Mouse (Mus musculus) midbrain, embryonic 13.5 days (tissue): ENCODE measurements around the gene 1700019D03Rik. TPM values are rescaled to one million over a fixed set of nuclear protein-coding genes. Genes with fewer than 3 reads are reported as not detected.
"Not testable (repeated sequence)": the region's sequence is repeated elsewhere in the genome, so short reads cannot be mapped to it uniquely, and the experiment has no call there.

ENCODE experiments used
- ATAC-seq: fragments of 200-750 bp; cut with Nextera tagmentation; 2 replicates; pipeline ENCODE4 v1.8.0; 2017; ENCODE audit warnings: mild to moderate bottlenecking, moderate TSS enrichment, moderate library complexity
- H3K27ac ChIP-seq: fragments of 300-500 bp; sonication (generic); 2 replicates; pipeline ENCODE4 v1.5.1; 2015; ENCODE audit warnings: inconsistent platforms, mild to moderate bottlenecking, moderate library complexity
- H3K27me3 ChIP-seq: fragments of 300-500 bp; sonication (generic); 2 replicates; pipeline ENCODE4 v1.6.1; 2015; ENCODE audit warnings: mild to moderate bottlenecking, inconsistent platforms
- H3K36me3 ChIP-seq: fragments of 300-500 bp; sonication (generic); 2 replicates; pipeline ENCODE4 v1.6.1; 2015; ENCODE audit warnings: mild to moderate bottlenecking, inconsistent platforms
- H3K4me1 ChIP-seq: fragments of 300-500 bp; sonication (generic); replicated peaks from 2 replicates; pipeline ENCODE4 v1.6.1; 2015; ENCODE audit warnings: inconsistent platforms
- H3K4me2 ChIP-seq: fragments of 300-500 bp; sonication (generic); replicated peaks from 2 replicates; pipeline ENCODE4 v1.6.1; 2015; ENCODE audit warnings: moderate library complexity, mild to moderate bottlenecking, inconsistent platforms
- H3K4me3 ChIP-seq: fragments of 300-500 bp; sonication (generic); replicated peaks from 2 replicates; pipeline ENCODE4 v1.5.1; 2015; ENCODE audit warnings: mild to moderate bottlenecking, inconsistent platforms
- H3K9ac ChIP-seq: fragments of 300-500 bp; sonication (generic); replicated peaks from 2 replicates; pipeline ENCODE4 v1.6.1; 2015; ENCODE audit warnings: mild to moderate bottlenecking, inconsistent platforms
- H3K9me3 ChIP-seq: fragments of 300-500 bp; sonication (generic); 2 replicates; pipeline ENCODE4 v1.6.1; 2016; ENCODE audit warnings: mild to moderate bottlenecking, inconsistent platforms
- WGBS: fragments of 180-500 bp; shearing (Covaris S2); methylation state at CpG from one replicate; pipeline ENCODE4 v1.1.7; 2015; 5-methylcytosine and 5-hydroxymethylcytosine counted together
- polyA plus RNA-seq: library from polyadenylated mRNA; unstranded; fragments of >200 nt; fragmentation: Nextera tagmentation; extraction: Ambion mirVana; gene quantifications from 2 replicates; pipeline ENCODE4 v1.2.1, GENCODE M21; 2015

The 1700019D03Rik gene
- polyA plus RNA-seq, 1 experiment from 2014 or later, result 0.83 TPM

DNA sequence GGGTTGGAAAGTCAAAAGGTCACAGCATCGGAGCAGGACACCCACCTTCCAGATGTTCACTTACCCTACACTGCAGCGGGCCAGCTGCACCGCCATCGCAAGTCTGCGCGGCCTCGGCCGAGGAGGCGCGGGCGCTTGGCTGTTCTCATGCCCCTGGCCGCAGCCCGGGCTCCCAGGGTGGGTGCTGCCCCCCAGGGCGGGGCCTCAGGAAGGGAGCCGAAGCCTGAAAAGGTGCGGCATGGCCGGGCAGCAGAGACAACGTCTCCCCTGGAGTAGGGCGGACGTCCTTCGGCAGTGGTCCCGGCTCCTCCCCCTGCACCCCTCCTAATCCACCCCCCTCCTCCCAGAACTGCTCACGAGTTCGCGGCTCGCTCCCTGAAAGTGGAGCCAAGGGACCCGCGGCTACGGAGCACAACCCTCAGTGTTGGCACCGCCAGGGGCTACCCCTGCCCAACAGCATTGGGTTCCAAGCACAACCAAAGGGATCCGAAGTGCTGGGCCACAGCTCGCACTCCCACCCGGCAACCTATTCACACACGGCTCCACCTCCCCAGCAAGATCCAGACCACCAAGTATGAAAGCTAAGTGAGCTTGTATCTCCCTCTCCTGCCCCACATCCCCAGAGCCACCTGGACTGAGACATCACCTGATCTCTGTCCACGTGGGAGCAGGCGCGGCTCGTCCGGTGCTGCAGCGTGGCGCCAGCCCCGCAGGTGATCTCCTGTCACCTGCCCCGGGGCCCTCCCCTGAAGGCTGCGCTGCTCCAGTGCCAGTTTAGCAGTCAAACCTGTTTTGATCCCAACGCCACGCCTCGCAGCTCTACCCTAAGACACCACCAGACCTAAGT is 67.2 kb downstream of the 1700019D03Rik start:
- Histone ChIP-seq H3K36me3 (no peaks in the 10 kb centered on the region), H3K27me3 (no peaks in the 10 kb centered on the region), H3K9ac (peak overlapping the region; percentile 74), H3K4me1 (peaks cover 19% of the 10 kb centered on the region), H3K4me3 (peak overlapping the region; percentile 59), H3K9me3 (no peaks in the 10 kb centered on the region), H3K4me2 (peak overlapping the region; percentile 99), H3K27ac (no peak overlapping the region)
- ATAC-seq, result peak; percentile 85
- WGBS, result under 1% methylated on average over 45 of the region's 47 CpGs

DNA sequence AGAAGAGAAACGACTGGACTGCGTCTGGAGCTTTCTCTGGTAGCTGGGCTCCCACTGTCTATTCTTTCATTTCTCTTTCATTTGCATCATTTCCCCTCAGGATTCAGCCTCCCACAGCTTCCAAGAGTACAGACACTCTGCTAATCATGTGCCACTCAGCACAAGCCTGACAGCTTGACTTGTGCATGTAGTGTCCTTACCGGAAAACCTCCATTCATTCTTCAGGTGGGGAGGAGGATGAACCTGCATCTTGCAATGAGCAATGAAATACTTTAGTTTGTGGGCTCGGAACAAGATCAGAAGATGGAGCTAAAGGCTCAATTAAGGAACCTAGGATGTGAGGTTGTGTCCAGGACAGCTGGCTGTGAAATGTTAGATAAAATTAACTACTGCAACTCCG is 67.8 kb downstream of the 1700019D03Rik start:
- Histone ChIP-seq H3K27ac (no peak overlapping the region), H3K4me3 (peak overlapping the region; percentile 59), H3K27me3 (no peaks in the 10 kb centered on the region), H3K36me3 (no peaks in the 10 kb centered on the region), H3K4me2 (peak overlapping the region; percentile 99), H3K9ac (peak overlapping the region; percentile 74), H3K4me1 (peaks cover 19% of the 10 kb centered on the region), H3K9me3 (no peaks in the 10 kb centered on the region)
- WGBS, result 4% methylated on average over 5 of the region's 5 CpGs
- peak; percentile 54 for ATAC-seq

DNA sequence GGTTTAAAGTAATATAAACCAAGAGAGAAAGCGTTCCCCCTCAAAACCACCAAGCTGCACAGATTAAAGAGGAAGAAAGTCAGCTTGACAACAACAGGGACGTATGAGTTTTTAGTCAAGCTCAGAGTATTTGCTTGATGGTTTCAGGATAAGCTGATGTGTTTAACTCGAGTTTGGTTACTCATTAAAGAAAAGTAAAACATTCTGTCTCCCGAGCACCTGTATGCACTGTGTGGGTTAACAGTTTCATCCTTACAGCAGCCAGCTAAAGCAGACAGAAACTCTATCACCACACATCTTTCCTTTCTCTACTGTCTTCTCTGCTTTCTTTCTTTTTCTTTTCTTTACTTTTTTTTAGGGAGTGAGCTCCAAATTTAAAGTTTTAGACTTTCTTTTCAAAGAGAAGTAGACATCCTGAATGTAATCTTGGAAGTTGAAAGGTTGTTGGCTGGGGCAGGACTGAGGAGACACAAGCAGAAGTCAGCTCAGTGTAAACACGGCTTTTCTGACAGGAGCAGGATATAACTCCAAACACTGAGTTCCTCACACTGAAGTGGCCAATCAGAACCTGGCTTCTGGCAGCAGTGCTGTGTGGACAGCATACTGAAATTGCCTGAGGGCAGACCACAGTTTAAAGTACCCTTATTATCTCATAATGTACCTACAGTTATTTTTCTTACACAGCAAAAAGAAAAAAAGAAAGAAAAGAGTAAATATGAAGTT is 68.7 kb downstream of the 1700019D03Rik start:
- H3K9me3 ChIP-seq, result no peaks in the 10 kb centered on the region
- peaks cover 19% of the 10 kb centered on the region for H3K4me1 ChIP-seq
- H3K27ac ChIP-seq, result no peak overlapping the region
- no peak overlapping the region for H3K4me3 ChIP-seq
- H3K27me3 ChIP-seq, result no peaks in the 10 kb centered on the region
- H3K36me3 ChIP-seq, result no peaks in the 10 kb centered on the region
- WGBS, result 50% methylated on average over 5 of the region's 5 CpGs
- H3K9ac ChIP-seq, result no peak overlapping the region
- no peak overlapping the region for H3K4me2 ChIP-seq
- no peak for ATAC-seq

DNA sequence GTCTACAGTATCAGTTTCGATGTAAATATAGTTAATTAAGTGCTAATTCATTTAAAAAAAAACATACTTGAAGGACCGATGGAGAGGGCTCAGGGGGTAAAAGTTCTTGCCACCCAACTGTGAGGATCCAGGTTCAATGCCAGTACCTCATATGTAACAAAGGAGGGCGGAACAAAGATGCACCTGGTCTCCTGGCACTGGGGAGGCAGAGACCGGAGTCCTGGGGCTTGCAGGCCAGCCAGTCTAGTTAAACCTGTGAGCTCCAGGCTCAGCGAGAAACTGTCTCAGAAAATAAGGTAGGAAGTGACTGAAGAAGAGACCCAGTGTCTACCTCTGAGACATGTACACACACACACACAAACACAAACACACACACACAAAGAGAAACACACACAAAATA is 72.1 kb downstream of the 1700019D03Rik start:
- no peak overlapping the region for H3K9ac ChIP-seq
- H3K4me1 ChIP-seq, result peaks cover 11% of the 10 kb centered on the region
- no peaks in the 10 kb centered on the region for H3K9me3 ChIP-seq
- no peak overlapping the region for H3K4me3 ChIP-seq
- WGBS, result 86% methylated on average over 5 of the region's 5 CpGs
- H3K27ac ChIP-seq, result no peak overlapping the region
- no peaks in the 10 kb centered on the region for H3K36me3 ChIP-seq
- H3K27me3 ChIP-seq, result no peaks in the 10 kb centered on the region
- H3K4me2 ChIP-seq, result no peak overlapping the region
- ATAC-seq, result no peak

DNA sequence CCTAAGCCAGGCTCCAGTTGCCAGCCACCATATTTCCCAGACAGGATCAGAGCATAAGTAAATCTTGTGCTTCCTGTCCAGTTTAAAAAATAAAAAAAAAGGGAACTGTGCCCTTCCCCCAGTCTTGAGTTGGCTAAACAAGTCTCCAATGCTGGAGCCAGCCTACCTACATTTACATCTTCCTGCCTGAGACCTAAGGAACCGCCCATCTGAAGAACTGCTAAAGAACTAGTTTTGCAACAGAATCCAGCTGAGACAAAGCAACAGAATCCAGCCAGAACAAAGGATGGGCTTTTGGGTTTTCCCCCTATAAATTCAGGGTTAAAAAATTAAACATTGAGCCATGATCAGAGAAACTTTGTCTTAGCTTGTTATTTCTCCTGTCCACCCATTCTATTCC is 81.0 kb downstream of the 1700019D03Rik start:
- Histone ChIP-seq H3K4me3 (no peak overlapping the region), H3K9ac (no peak overlapping the region), H3K4me2 (no peak overlapping the region), H3K27ac (no peak overlapping the region), H3K36me3 (no peaks in the 10 kb centered on the region), H3K27me3 (no peaks in the 10 kb centered on the region), H3K4me1 (no peaks in the 10 kb centered on the region), H3K9me3 (peaks cover 6% of the 10 kb centered on the region; the same call in 1 of the 2 replicates)
- WGBS, result 94% methylated on average over 1 of the region's 1 CpGs
- ATAC-seq, result no peak

DNA sequence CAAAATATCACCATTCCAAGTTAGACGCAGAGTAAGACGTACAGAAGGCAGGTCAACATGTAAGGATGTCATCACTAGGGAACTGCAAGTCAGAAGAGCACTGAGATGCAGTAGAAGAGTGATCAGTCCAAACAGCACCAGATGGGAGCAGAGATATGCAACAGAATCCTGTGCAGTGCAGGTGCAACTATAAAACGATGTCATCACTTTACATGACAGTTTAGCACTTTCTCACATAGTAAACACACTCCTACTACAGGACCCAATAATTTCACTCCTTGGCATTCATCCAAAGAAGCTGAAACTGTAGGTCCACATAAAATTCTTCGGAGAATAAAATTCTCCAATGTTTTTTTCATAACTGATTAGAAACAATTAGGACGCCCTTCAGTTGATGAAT is 85.5 kb downstream of the 1700019D03Rik start:
- peaks cover 6% of the 10 kb centered on the region; the same call in 1 of the 2 replicates for H3K9me3 ChIP-seq
- no peak overlapping the region for H3K4me2 ChIP-seq
- H3K4me3 ChIP-seq, result no peak overlapping the region
- ATAC-seq, result no peak
- H3K4me1 ChIP-seq, result no peaks in the 10 kb centered on the region
- no peak overlapping the region for H3K9ac ChIP-seq
- H3K27me3 ChIP-seq, result no peaks in the 10 kb centered on the region
- H3K36me3 ChIP-seq, result no peaks in the 10 kb centered on the region
- WGBS, result 93% methylated on average over 5 of the region's 5 CpGs
- H3K27ac ChIP-seq, result no peak overlapping the region

DNA sequence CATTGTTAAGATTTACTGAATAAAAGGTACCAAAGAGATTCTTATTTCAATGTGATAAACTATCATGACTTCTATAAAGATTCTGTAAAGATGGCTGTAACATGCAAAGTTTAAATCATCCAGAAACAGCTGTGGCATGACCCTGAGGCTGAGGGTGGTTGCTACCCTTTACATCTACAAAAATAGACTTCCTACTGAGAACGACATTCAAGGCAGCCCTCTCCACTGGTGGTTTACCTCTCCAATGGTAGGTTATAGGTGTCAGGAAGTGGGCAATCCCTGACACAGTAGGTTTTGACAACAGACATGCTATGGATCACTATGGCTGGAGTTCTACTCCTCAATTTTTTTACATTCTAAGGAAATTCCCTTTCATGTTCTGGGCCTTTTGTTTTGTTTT is 95.5 kb downstream of the 1700019D03Rik start:
- H3K4me2 ChIP-seq, H3K36me3 ChIP-seq, H3K4me1 ChIP-seq, H3K9me3 ChIP-seq, ATAC-seq, H3K27ac ChIP-seq, H3K9ac ChIP-seq, H3K27me3 ChIP-seq, H3K4me3 ChIP-seq: not testable (repeated sequence)
- 75% methylated on average over 1 of the region's 1 CpGs for WGBS

DNA sequence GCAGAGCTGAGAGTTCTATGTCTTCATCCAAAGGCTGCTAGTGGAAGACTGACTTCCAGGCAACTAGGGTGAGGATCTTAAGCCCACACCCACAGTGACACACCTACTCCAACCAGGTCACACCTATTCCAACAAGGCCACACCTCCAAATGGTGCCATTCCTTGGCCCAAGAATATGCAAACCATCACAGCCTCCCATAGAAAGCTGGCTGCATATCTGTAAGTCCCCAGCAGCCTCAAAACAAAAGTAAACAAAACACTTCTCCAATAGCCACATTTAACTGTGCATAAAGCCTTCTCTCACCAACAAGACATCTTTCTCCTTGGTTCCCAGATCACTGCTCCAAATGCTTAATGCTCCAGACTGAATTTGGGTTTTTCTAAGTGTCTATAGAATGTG is 101.1 kb downstream of the 1700019D03Rik start:
- not testable (repeated sequence) for H3K9me3 ChIP-seq, H3K9ac ChIP-seq, H3K4me2 ChIP-seq, H3K4me3 ChIP-seq, H3K27me3 ChIP-seq, H3K27ac ChIP-seq, H3K4me1 ChIP-seq, H3K36me3 ChIP-seq, ATAC-seq

DNA sequence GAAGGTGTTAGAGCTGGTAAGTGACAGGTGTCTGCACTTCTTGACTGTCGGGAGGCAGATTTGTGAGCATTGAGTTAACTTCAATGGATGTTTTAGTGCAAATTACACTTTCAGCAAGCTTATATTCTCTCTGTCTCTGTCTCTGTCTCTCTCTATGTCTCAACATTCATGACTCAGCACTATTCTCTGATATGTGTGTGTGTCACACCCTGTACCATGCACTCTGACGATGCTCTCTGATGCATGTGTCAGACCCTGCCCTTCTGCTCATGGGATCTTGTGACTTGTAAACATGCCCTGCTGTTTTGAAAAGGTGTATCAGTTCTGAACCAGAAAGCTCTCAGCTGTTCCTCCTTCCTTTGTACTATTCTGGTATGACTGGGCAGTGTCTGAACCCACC is 103.3 kb downstream of the 1700019D03Rik start:
- Histone ChIP-seq H3K4me2 (no peak overlapping the region), H3K9me3 (no peaks in the 10 kb centered on the region), H3K27me3 (no peaks in the 10 kb centered on the region), H3K4me1 (no peaks in the 10 kb centered on the region), H3K4me3 (no peak overlapping the region), H3K27ac (no peak overlapping the region), H3K9ac (no peak overlapping the region), H3K36me3 (0 out of 2 replicates have a peak, but pooled peaks cover 8% of the 10 kb centered on the region)
- no peak for ATAC-seq
- WGBS, result 95% methylated on average over 2 of the region's 2 CpGs

DNA sequence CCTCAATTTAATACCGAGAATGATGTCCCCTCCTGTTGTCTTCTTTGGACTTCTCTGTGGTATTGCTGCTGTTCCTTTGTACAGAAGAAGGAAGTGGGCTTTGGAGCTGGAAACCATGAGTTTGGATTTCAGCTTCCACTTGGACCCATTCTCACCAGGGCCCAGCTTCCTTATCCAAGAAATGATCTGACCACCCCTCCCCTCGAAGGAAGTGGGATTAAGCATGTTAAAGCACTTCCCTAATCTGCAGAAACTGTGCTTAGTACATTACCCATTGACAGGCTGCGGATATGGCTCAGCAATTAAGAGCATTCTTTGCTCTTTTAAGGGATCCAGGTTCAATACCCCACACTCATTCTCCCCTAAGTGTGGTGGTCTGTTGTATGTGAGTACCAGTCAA is 110.2 kb downstream of the 1700019D03Rik start:
- H3K9me3 ChIP-seq, result no peaks in the 10 kb centered on the region
- 88% methylated on average over 3 of the region's 3 CpGs for WGBS
- no peak overlapping the region for H3K9ac ChIP-seq
- H3K4me1 ChIP-seq, result no peaks in the 10 kb centered on the region
- H3K36me3 ChIP-seq, result 0 out of 2 replicates have a peak, but pooled peaks cover 6% of the 10 kb centered on the region
- ATAC-seq, result no peak
- no peak overlapping the region for H3K4me2 ChIP-seq
- H3K27me3 ChIP-seq, result no peaks in the 10 kb centered on the region
- H3K27ac ChIP-seq, result no peak overlapping the region
- no peak overlapping the region for H3K4me3 ChIP-seq

DNA sequence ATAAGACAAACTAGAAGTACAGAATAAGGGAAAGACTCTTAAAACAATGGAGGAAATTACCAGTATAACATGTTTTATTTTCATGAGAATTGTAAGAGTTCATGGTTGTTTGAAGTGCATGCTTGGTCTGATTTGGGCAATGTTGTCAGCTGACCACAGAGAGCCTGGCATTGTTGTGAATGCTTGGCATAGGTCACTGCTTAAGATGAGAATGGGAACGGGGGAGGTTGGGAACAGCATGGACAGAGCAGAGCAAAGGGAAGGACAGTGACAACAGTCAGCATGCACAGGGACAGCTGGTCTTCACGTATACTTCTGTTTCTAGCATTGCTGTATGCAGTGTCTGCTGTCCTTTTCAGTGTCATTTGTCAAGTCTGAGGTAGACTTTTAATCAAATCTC is 135.8 kb downstream of the 1700019D03Rik start:
- Histone ChIP-seq H3K27me3 (no peaks in the 10 kb centered on the region), H3K9me3 (no peaks in the 10 kb centered on the region; the same call in 1 of the 2 replicates), H3K4me3 (no peak overlapping the region), H3K27ac (no peak overlapping the region), H3K4me1 (no peaks in the 10 kb centered on the region), H3K36me3 (peaks cover 15% of the 10 kb centered on the region), H3K4me2 (no peak overlapping the region), H3K9ac (no peak overlapping the region)
- WGBS, result 81% methylated on average over 2 of the region's 2 CpGs
- ATAC-seq, result no peak
